Mouse (Mus musculus): ENCODE results near the gene Dpp4. TPM values are rescaled to one million over a fixed set of nuclear protein-coding genes. Genes with fewer than 3 reads are reported as not detected.

The Dpp4 gene
- total RNA-seq, 2 experiments from 2014 or later, result 5.1 to 8.7 TPM

DNA sequence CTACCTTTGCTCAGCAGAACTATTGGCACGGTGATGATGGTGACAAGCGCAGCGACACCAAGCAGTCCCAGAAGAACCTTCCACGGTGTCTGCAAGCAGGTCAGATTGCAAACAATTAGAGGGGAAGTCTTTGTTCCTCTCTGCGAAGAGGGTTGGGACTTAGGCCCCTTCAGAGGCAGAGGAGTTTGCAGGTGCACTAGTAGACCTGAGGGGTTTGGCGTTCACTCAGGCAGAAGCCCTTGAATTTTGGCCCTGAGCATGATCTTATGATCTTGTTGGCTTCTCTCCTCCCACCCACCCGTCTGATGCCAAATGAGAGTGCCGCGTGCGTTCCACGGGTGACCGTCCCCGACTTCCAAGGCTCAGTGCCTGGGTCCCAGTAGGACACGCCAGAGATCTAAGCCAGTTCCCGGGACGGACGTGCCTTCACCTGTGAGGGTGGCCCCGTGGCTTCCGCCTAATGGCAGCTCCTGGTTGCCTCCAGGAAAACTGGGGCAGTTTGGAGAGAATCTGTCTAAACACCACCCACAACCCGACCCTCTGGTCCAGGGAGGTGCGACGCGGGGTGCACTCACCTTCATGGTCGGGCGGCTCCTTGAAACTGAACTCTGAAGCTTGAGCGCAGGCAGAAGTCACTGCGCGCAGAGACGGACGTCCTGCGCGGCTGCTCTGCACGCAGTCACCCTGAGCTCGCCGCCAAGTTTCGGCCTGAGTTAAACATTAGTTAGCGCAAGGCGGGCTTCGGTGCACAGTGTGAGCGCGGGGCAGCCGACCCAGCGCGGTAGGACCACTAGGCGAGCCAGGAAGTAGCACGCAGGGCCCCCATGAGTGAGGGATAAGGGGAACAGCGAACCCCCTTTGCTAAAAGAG is 585 bp downstream of the Dpp4 start:
- intact Hi-C loops (cut with DNase I), result no loop called here
- peak; percentile 57 to 61 for DNase-seq

DNA sequence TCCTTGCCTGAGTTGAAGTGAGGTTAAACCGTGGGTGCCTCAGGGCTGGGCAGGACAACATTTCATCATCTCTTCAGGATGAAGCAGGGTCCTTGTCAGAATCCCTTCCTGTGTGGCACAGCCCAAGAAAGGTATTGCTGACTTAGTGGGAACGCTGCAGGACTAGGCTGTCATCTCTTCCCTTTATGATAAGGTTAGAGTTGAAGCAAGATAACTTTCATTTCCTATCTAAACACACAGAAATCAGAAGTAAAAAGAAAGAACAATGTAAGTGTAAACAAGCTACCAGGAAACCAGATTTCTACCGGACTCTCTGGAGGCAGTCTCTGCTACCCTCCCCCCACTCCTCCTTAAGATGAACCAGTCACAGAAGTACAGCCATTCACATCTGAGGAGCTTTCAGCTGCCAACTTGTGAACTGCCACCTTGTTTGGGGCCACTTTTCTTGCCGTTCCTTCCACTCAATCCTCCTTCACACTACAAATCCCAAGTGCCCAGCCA is 3.3 kb downstream of the Dpp4 start:
- DNase-seq, result no peak
- intact Hi-C loops (cut with DNase I), result no loop called here

DNA sequence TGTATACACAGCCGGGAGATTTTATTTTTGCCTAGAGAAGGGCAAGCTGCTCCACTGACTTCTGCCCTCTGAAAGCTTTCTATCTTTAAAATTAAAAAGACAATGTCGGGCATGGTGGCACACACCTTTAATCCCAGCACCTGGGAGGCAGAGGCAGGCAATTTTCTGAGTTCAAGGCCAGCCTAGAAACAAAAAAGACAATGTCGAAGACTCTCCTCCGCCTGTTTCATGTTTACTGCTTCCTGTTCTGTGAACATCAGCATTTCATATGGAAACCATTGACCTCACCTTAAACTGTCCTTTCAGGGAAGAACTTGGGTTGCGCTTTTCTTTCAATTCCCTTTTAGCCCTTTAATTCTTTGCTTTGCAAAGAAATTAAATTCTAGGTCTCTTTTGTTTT is 3.8 kb downstream of the Dpp4 start:
- intact Hi-C loops (cut with DNase I), result no loop called here
- no peak for DNase-seq

DNA sequence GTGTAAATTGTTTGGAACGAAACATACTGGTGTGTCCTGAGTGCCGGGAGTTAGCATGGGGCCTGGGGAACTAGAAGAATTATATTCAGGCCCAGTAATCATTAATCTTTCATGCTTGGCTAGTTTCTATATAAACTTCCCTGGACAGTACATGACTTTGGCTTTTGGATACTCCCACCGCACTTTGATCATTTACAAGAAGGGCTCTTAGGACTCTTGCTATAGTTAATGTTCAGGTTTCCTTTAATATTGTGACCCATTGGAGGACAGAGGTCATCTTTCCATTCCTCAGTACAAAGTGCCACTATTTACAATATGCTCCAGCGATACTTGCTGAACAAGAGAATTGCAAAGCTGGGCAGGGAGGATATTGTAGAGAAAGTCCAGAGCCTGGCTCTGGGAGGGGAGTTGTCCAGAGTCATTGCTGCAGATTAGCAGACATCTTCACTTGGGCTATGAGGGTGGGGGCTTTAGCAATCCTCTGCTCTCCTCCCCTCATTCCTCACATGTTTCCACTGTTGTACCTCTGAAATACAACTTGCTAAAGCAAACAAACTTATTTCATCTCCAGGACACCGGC is 8.4 kb downstream of the Dpp4 start:
- DNase-seq, result no peak
- intact Hi-C loops (cut with DNase I), result no loop called here

DNA sequence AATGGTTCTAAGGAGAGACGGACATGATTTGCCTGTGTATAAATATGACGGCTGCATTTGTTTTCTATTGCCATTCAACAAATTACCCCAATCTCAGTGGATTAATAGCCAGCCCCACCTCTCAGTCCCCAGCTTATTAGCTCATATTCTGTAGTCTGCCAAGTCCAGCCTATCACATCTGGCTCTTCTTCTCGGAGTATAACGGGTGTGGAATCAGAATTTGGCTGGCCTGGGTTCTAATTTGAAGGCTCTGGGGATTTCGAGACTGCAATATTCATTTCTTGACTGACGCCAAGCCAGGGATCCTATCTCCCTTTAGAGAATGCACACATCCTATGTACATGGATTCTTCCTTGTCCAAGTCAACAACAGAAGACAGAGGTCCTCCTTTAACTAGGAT is 11.0 kb downstream of the Dpp4 start:
- intact Hi-C loops (cut with DNase I), result no loop called here
- DNase-seq, result peak; percentile 42 to 47

DNA sequence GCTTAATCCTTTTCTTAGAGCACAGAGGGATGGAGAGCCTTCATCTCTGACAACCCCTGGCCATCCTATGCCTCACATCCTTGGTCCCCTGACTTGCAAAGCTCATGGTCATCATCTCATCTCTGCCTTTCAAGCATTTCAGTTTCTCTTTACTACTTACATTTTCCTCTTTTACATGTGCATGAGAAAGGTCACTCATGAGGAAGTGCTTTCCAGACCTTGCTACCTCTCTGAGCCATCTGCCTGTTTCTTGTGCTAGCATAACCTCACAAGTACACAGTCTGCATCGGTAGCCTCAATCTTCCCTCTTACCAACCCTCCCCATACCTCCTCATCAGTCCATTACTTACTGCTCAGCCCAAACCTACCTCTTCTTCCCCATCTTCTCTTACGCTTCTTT is 12.2 kb downstream of the Dpp4 start:
- intact Hi-C loops (cut with DNase I), result no loop called here
- DNase-seq, result no peak

DNA sequence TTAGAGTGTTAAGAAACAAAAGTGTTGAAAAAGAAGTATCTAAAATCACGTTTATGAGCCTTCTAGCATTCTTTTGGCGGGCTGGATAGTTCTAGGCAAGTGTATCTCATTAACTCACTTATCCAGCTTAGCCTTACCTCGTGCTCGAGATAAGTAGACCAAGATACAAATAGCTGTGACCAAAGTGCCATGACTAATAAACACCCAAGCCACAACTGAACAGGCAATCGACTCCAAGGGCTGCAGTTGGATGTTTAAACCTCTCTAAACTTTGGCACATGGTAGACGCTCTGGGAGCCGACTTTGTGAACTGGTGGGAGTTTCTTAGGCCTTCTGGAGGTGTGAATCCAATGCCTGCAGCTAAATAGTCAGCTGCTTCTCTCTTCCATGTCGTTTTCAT is 12.7 kb downstream of the Dpp4 start:
- no peak for DNase-seq
- intact Hi-C loops (cut with DNase I), result no loop called here

DNA sequence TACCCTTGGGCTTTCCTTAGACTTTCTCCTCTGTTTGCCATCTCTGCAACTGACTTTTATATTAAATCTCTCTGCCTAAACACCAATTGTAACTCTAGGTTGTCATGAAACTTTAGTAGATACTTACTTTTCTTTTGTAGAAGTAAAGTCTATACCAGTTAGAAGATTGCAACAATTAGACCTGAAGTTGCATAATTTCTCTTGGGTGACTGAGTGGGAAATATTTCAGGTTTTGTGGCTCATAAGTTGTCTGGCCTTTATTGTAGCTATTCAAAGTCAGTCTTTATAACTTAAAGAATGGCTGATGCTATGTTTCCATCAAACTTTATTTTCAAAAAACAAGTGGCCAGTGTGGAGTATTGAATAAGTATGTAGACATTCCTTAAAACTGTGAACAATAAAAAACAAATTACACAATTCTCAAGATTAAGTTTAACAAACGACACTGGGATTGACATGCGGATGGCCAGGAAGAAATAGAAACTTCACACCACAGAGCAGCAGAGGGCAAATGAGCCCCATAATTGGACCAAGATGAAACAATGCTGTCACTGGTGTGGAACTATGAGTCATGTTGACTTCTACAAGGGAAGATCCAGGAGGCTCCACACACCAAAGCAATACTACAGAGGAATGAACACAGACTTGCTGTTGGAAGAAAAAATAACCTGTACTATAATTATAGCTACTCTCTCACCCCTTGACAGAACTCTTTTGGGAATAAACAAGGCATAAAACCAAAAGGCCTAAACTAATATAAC is 13.7 kb downstream of the Dpp4 start:
- DNase-seq, result no peak
- intact Hi-C loops (cut with DNase I), result no loop called here

DNA sequence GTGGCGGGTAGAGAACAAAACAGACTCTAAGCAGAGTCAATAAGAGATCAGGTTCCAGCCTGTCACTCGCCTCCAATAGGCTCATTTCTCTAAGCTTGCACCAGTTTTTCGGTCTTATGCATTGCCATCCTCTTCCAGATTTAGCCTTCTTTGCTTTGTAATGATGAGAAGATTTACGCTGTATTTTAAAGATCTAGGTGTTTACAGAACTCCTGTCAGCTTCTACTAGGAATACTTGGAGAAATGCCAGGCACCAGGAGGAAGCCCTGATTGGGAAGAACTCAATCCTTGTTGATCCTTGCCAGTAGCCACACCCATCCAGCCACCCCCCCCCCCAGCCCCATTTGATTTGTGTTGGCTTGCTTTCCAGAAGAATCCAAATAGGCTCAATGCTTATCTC is 14.4 kb downstream of the Dpp4 start:
- DNase-seq, result no peak
- intact Hi-C loops (cut with DNase I), result no loop called here

DNA sequence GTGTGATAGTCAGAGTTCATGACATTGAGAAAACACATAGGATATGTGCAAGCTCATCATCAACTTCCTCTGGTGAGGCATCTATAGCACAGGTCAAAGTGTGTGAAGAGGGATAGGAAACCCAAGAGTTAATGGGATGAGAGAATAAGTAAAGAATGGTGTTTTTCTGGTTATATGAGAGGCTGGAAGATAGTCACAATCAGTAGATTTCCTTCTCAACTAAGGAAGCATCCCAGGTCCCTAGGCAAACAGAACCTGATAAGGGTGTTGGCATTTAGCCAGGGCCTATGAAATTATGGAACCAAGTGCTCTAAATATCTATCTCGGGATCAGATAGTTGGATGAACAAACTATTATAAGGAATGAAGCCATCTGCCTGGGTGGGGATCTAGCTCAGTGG is 15.2 kb downstream of the Dpp4 start:
- intact Hi-C loops (cut with DNase I), result no loop called here
- DNase-seq, result no peak

DNA sequence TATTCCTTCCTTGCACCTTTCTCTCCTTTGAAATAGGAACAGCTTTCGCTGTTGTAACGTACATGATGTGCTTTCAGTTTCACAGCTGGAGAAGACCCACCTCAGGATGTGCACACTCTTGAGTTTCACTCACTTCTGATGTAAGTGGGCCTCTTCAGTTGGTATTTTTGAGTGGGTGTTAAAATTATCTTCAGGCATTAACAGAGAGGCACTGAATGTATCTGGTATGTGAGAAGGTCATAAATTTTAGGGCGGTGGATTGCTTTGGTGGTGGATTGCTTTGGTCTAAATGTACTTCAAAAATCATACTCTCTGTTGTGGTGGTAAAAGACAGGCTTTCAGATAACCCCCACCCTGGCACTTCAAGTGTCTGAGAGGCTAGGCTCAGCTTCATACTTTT is 17.2 kb downstream of the Dpp4 start:
- intact Hi-C loops (cut with DNase I), result no loop called here
- DNase-seq, result no peak

DNA sequence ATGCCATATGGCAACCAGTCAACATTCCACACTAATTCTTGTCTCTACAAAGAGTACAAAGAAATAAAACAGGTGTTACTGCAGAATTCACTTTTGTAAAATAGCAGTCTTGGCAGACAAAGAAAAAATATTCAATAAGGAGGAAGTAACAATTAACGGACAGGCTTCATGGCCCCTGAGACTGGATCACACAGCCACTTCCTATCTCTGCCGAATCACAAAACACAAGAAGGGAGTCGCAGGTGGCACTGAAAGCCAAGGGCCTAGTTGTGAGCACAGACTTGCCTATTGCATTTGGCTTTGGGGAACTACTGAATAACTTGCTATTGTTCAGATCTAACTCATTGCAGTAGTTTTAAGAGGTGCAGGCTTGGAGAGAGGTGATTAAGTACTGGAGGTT is 19.9 kb downstream of the Dpp4 start:
- DNase-seq, result no peak
- intact Hi-C loops (cut with DNase I), result no loop called here

DNA sequence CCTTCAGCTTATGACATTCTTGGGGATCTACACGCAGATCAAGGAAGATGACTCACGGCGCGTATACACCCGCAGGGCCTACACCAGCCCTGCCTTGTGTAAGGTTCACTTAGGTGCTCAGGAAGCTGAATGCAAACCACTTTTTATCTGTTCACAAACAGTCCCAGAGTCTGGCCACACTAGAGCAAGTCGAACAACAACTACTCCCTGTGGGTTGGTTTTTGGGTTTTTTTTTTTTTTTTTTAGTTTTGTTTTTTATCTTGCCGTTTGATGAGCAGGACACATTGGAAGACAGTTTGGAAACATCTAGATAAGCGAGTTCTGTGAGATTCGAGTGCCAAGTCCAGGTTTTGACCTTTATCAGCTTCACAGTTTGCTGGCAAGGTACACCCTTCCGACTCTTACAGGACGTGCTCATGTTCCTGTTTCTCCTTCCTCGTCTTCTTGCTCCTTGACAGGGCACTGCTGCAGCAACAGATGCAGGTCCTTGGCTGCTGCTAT is 21.0 kb downstream of the Dpp4 start:
- intact Hi-C loops (cut with DNase I), result no loop called here
- DNase-seq, result no peak

DNA sequence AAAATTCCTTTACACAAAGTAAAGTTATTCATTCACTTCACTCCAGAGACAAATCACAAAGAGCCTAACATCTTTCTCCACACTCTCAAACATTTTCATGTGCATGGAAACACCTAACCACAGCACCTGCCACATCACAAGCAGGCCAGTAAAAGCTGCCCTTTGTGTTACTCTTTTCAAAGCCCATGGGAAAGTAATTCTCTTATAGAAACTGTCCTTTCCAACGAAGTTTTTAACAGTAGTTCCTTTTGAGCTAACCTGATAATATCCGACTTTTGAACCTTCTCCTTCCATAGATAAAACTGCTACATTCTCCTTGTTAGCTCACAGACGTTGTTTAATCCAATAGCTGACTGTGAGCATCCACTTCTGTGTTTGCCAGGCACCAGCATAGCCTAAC is 21.7 kb downstream of the Dpp4 start:
- no peak for DNase-seq
- intact Hi-C loops (cut with DNase I), result no loop called here

DNA sequence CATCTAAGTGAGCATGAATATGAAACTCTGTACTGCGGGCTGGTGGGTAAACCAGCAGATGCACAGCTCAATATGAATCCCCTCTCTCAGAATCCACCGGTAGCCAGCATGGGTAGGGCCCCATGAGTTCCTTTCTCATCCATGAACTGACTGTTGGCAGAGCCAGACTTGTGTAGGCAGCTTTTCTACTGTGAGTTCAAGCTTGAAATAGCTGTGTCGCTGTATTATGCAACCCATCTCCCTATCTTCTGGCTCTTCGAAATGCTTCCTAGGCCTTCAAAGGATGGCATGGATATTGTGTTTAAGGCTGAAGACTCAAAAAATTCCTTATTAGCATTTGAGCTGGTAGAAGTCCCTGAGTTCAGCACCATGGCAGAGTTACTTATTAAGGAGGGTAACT is 23.2 kb downstream of the Dpp4 start:
- intact Hi-C loops (cut with DNase I), result no loop called here
- DNase-seq, result no peak

DNA sequence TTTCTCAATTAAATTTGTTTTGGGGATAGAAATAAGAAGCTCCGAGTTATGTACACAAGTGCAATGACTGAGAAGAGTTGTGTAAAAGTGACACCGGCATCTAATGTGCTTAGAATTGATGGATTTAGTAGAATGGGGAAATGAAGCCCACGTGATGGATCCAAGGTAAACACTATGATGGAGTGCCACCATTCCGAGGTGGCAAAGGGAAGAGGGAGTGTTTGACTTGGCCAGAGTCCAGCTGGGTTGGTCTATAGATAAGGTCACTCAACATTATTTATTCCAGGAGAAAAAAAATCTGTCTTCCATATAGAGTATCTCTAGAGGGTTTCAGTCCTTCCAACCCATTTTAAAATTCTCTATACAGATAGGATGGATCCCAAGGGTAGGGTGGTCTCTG is 28.8 kb downstream of the Dpp4 start:
- intact Hi-C loops (cut with DNase I), result no loop called here
- DNase-seq, result no peak

DNA sequence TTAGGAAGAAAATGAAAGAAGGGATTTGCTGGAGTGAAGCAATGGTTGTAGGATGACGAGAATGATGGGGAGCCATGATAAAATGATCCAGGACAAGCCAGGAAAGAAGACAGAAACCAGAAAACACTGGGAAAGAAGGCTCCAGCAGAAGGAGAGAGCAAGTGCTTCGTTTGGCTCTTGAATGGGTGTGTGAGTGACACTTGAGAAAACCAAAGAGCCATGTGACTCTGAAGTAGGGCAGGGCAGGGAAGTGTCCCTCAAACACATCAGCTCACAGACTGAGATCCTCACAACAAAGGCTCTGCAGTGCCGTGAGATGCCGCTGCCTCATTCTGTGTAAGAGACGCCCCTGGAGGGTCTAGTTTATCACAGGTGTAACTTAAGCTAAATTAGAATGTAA is 29.6 kb downstream of the Dpp4 start:
- intact Hi-C loops (cut with DNase I), result no loop called here
- no peak for DNase-seq

DNA sequence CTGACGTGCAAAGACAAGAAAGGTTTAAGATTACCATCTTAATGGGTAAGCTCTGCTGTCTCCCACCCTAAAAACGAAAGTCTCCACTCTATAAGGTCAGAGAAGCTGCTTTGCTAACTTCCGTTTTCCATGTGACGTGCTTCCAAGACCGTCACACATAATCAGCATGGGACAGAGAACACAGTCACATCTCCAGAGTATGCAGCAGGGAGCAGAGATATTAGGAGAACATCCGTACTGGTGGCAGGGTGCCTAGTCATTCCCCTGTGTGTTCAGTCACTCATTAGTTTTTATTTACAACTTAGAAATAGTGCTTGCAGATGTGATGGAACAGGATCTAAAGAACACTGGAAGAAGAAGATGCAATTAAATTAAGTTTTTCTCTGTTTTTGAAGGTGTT is 30.3 kb downstream of the Dpp4 start:
- intact Hi-C loops (cut with DNase I), result no loop called here
- DNase-seq, result peak; percentile 21 to 22

DNA sequence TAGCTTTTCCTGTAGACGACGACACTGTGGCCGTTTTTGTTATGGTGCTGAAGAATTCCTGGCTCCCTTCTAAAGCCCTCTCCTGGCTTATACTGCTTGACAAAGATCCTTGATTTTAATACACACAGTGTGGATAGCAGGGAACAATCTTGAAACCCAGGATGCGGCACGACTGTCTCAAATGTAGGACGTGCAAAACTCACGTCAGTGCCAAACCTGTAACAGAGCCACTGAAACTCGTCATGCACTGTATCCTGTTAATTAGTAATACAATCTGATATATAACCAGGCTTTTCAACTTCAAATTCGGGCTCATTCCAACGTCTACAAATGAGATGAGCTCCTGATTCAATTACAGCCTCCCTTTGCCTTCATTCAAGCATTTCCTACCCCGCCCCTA is 38.3 kb downstream of the Dpp4 start:
- intact Hi-C loops (cut with DNase I), result no loop called here
- no peak for DNase-seq

DNA sequence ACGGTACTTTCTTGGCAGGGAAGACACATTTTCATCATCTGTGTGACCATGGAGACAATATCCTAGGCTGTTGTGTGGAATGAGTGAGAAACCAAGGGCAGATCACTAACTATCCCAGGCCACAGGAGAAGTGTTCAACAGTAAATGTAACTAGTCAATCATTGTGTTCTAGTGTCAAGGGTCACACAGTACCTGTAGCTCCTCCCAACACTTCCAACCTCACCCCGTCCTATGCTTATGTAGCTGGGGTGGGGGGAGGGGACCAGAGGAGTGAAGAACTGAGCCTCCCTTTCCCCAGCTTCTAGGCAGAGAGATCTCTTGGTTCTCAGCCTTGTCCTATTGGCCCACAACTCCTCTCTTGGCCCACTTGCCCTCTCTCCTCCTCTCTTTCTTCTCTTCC is 42.0 kb downstream of the Dpp4 start:
- intact Hi-C loops (cut with DNase I), result no loop called here
- DNase-seq, result no peak

DNA sequence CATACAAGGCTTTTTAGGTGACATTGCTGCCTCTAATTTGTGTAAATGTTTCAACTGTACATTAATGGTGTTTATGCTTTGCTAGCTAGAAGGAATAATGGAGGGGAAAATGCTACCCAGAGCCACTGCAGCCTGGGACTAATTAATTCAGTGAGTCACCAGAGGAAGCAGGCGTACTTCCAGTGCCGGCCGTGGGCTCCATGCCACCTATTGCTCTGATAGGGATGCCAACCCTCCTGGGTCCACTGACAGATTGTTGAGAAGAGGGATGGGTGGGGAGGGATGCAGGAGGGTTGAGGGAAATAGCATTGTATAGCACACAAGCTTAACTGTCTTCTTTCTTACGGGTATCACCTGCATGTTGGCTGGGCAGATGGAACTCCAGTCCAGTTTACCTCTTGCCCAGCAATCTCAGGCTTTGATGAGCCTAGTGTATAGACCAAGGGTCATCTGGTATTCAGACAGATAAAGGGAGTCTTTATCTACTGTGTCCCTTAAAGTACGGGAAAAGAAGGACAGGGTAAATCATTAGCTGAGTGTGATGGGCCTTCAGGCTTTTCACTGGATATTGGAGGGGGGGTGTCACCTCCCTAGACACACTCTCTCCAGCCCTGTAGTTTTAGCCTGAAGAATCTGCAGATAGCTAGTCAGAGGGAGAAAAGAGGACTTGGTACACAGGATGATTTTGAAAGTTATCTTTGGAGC is 43.5 kb downstream of the Dpp4 start:
- DNase-seq, result no peak
- intact Hi-C loops (cut with DNase I), result no loop called here

Data from heart, postnatal 10 days (tissue).